Mouse (Mus musculus) frontal cortex, adult (tissue): ENCODE measurements at regions not wholly inside any gene's neighbourhood (a gene's known extent, or its start where the extent isn't known, plus 50 kb on each side); places are given as distances from the start of the nearest gene placed in this dataset.
A peak's percentile ranks its signal among the peaks of the same experiment; 100 is the strongest.

Source experiments
- ATAC-seq: cut with Nextera tagmentation; 2 replicates; pipeline ENCODE4 v1.9.2; 2017; ENCODE audit warnings: mild to moderate bottlenecking, moderate library complexity, mixed read lengths; ENCODE audit not compliant: low TSS enrichment

DNA sequence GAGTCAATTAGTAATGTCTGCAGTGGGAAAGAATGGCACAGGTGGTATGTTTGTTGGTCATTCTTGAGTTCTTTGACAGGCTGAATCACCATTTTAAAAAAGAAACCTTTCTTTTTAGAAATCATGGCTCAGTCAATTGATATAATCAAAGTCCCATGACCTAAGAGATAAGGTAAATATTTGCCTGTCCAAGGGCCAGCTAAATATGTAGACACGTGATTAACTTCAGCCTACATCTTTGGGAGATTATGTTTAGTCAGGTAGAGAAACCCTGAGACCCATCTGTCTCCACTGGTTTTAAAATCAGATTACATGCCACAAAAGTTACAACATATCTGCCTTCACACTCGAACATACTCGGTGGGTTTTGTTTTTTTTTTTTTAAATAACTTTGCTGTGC, 128.6 kb upstream of the Kazn start:
- ATAC-seq = no peak

DNA sequence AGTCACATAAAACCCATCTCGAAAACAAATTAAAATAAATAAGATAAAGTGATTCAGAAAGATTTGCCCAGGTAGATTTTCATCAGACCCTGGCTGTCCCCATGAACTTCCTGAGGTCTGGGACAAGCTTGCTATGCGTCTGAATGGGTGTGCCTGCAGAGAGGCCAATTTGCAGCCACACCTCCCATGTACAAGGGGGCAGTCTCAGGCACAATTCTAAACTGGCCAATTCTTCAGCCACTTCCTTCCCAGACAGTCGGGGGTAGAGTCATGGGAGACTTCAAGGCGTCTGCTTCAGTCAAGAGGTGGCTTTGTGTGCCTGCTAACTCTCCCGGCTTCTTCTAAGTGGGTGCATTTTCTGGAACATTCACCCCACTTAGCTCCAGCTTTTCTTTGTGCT, 122.9 kb upstream of the Kazn start:
- ATAC-seq = no peak

DNA sequence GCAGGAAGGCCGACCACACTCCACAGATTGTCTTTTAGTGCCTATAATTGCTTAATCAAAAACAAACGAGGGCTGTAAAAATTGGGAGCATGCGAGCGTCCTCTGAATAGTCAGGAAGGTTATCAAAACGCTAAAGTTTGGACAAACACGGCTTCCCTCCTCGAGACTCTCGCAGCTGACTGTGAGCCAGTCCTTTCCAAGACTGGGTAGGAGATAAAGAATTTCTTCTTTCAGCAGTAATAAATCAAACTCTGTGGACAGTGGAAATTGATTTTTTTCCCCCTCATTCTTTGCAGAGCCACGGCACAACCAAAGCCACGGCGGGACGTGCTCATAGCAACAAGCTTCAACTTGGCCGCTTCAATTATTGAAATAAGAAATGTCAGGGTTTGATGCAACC, 119.7 kb upstream of the Kazn start:
- ATAC-seq = no peak

DNA sequence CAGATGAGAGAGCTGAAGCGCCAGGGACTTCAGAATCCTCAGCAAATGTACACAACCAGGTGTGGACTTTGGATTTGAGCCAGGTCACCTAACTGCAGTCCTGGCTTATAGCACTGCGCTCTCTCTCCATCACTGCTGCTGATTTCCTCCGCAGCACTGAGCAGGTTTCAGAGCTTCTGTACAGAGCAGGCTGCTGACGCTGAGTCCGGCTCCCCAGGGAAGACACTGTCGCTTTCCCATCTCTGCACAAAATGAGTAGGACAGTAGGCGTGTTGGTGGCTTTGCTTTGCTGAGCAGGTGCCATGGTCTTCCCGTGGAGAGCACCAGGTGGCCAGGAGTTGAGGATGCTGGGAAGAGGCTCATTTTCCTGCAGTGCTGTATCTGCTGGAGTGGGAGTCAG, 116.2 kb upstream of the Kazn start:
- ATAC-seq = peak; percentile 41; the same call in 1 of the 2 replicates

DNA sequence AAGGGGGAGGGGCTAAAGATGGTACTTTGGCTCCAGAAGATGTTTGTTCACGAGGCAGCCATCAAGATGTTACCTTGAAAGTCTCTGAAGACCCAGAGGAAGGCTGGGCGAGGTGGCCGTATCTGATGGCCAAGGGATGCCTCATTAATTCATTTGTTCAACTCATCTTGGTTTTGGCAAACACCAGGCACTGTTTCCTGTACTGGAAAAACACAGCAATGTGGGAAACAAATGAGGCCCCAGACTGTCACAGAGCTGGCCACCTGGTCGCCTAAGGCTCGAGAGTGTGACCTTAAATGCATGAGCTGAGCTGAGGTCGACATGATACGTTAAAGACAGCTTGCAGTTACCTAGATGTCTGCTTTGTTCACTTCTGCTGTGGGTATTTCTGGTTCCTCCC, 114.3 kb upstream of the Kazn start:
- no peak for ATAC-seq

DNA sequence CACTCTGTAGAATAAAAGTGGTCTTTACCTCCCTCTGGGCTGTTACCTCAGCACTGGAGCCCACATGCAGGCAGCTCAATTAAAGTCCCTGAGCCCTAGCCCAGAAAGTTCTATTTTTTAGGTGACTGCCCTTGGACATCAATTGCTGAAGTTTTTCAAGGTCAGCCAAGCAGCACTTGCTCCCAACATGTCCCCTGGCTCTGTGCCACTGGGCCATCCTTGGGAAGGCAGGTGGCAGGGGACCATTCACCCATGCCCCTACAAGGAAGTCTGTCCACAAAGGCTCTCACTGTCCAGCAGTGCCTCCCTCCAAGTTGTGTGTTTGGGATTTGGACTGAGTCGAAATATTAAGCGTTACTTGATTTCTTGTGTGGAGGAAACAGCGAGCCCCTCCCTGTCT, 112.6 kb upstream of the Kazn start:
- no peak for ATAC-seq

DNA sequence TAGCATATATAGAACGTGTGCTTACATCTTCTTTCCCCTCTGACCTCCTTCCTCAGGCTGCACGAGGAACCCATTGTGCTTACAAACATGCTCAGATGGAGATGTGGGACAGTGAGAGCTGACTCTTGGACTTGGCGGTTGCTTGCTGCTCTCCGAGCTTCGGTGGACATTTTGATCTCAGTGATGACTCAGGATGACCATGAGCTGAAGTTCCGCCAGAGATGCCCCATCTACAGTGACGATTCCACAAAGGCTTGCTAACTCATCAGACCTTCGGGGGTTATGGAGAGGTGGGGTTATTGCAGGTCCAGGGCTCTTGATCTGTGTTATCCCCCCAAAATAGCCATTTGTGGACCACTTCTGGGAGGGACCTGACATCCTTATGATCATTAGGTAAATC, 111.8 kb upstream of the Kazn start:
- no peak for ATAC-seq

DNA sequence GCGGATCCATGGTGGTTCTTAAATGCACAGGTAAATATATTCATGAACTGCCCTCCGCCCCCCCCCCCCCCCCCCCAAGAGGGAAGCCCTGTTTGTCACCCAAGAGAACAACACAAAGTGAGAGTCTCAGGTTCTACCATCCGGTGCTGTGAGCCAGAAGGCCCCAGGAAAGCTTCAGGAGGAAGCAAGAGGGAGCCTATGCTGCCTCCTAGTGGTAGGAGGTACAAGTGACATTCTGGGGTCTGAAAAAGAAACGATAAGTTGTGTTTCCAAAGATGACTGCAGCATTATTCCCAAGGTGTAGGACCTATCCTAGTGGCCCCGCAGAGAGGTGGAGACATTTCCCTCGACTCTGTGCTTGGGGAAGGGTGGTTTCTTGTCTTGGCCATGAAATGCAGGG, 109.7 kb upstream of the Kazn start:
- ATAC-seq = no peak

DNA sequence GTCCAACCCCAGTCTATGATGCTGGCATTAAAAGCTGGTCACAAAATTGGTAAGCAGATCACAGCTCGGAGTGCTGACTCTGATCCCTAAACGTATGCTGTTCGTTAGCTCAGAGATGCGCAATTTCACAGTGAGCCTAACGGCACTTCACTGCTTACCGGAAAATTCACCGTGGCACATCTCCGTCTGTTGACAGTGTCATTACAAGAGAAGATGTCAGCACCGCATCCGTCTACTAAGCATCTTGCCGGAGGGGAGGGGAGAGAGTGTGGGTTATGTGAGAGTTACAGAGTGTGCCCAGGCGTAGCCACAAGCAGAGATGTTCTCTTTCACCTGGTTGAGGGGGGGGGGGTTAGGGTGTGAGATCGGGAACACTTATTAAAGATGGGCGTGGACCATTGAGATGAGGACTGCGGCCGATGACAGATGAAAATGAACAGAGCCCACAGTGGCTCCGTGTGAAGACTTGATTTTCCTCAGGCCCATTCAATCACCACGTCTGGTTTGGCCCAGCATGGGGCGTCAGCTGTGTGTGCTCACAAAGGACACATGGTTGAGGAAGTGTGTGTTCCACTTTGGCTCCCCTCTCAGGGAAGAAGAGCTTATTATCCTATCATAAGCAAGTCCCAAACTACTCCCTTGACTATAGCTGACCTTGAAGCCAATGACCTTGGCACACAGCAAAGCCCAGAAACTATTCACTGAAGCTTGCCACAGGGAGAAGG, 103.4 kb upstream of the Kazn start:
- no peak for ATAC-seq

DNA sequence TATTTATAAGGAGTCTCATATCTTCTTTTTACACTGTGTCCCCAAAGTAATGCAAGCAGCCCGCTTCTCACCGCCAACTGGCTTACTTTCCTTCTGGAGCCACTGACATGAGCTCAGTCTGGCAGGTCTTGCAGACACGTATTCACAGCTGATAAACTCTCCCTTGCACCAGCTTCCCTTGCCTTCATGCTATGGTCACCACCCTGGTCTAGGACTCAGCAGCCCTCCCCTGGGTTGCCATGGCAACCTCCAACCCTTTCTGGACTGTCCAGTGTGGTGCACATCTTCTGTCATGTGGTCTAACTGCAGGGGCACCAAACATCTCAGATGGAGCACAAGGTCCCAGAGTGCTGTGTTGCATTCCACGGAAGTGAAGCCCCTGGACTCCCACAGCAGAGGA, 102.1 kb upstream of the Kazn start:
- no peak; the same call in 1 of the 2 replicates for ATAC-seq

DNA sequence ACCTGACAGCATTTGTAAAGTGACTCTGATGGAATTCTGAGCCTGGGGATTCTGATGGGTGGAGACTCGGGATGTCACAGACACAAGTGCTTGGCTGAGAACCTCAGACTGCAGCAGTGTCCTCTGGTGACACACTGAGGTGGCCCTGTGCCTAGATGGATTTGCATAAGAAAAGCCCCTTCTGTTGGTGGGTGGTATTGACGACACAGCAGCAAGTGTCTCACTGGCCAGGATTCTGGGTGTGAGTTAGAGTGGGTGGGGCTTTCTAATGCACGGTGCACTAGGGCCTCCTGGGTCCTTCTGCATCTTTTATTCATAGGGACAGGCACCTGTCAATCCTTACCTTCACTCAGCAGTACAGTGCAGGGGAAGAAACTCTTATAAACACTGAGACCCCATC, 100.9 kb upstream of the Kazn start:
- no peak for ATAC-seq

DNA sequence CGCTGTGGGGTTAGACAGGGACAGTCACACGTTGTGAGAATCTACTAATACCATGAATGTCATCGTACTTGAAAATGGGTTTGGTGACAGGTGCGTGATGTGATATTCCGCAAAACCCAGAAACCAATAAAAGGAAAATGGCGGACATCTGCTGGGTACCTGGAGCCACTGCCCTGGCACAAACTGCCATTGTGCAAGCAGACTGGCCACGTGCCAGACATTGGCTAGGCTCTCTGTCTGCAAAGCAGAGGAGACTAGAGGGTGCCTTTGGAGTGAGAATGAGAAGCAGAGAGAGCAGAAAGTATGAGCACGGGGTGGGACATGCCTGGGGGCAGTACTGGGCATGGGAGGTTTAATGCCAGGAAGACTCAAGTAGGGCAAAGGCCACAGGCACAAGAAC, 98.5 kb upstream of the Kazn start:
- no peak for ATAC-seq

DNA sequence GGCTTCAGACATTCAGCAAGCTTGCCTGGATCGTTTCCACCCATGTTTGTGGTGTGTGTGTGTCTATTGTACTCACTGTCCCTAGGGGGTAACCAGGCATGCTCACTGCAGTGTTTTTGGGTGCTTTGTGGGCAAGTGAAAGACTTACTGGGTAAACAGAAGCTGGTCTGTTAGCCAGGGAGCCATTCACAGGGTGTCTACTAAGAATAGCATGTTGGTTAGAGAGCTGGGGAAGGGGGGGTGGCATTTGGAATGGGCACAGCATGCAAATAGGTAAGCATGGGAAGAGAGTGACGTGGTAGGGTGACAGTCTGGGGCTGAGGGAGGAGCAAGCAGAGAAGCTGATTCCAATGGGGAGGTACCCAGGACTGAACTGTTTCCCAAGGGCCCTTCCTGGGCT, 97.7 kb upstream of the Kazn start:
- ATAC-seq = 0 out of 2 replicates have a peak, but pooled peaks have one; percentile 50

DNA sequence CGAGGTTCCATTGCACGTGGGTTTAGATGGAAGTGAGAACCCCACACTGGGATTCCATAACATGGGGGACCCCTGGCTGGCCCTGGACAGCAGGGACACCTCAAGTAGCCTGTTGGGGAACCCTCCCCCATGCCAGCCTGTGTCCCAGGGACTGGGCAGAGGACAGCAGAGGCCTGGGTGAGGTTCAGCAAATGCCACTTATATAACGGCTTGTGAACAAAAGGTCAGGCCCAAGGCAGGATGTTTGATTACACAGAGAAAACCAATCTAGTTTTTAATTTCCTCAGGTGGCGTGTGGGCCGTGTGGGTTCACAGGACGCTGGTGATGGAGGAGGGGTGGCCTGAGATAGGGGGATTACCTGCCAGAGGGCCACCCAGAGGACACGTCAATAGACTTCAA, 94.9 kb upstream of the Kazn start:
- no peak for ATAC-seq

DNA sequence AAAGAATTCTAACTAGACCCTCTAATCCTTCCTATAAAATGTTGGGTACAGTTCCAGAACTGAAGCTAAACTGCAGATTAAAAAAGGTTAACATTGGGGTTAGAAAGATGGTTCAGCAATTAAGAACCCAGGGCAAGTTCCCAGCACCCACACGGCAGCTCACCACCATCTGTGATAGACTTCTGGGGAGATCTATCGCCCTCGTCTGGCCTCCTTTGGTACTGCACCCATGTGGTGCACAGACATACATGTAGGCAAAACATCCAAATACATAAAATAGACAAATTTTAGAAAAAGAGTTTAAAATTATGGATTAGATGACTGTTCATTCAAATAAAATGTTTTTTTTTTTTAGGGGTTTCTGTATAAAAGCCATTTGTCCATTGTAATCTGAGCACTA, 91.4 kb upstream of the Kazn start:
- no peak for ATAC-seq

DNA sequence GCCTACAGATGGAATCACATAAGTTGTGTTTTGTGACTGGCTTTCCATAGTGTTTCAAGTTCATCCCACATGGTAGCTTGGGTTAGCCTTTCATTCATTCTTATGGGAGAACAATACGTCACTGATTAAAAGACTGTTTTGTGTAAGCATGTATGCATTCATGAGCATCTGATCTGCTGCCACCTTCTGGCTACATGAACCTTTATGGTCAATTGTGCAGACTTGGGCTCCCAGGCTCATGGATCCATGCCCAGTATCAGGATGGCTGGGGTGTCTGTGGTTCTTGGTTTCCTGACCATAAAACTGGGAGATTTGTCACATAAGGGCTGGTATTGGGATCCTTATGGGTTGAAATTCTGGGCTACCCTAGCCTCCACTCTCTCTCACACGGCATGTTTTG, 90.4 kb upstream of the Kazn start:
- ATAC-seq = no peak

DNA sequence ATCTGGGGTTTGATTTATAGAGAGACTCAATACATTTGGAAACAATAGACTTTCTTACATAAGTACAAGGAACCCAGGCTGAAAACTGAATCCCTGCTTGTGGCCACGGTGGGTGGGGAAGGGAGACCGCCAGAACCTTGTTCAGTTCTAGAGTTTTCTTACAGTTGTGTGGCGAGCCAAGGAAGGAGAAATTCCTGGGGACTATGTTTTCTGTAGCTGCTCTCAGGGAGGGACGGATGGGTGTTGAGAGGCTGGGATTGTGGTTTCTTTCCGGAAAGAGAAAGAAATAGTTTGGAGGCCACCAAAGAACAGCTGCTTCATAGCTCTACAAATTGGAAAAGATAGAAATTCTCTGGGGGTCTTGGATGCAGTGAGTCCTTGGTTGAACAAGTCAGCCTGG, 87.3 kb upstream of the Kazn start:
- ATAC-seq = no peak

DNA sequence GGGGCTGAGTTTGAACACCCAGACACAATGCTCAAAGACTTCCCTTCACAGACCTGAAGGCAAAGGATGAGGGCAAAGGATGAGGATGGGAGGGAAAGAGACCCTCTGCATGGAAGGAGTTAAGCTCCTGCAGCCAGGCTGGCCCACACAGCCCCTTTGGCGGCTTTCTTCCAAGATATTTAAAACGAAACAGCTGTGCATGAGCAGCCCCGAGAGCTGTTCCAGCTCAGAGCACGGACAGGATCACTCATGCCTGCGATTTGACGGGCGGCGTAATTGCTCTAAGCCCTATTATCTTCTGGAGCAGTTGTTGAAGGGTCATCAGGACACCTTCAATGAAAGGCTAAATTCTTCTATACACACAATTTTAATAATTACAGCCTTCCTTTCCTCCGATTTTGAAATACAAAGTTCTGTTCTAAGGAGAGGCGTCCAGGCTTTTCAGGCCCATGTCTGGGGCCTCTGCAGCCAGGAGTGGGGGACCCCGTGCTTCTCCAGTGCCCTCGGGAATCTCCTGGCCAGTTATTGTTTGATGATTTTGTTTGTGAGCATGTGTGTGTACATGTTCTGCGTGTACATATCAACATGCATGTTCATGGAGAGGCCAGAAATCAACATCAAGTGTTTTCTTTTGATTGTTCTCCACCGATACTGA, 82.1 kb upstream of the Kazn start:
- ATAC-seq = no peak

DNA sequence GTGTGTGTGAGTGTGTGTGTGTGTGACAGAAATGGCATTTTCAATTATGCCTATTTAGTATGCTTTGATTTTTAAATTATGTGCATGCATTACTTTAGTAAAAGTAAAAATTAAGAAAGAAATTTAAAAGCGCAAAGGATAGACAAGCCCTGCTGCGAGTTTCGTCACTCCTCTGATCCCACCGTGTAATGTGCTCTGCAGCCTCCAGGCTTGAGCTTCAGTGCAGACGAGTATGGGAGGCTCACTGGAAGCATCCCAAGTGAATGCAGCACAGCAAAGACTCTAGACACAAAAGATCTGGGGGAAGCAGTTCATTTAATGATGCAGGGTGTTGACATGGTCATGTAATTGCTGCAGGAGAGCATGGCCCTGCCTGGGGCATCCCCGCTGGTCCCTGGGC, 71.1 kb upstream of the Kazn start:
- ATAC-seq = peak; percentile 62; the same call in 1 of the 2 replicates

DNA sequence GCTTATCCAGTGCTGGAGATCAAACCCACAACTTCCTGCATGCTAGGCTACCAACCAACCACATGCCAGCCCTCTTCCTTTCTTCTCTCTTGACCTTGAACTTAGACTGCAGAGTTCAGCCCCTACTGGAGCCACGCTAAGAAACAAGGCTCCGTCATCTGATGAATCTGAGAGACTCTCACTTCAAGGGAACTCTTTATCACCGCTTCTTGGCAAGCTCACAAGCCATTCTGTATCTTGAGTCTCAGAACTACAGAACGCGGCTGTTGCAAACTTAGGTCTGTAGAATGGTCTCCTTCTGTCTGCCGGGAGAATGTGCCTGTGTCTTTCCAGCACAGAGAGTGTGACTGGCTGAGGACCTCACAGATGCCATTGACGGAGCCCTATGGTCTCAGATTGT, 69.1 kb upstream of the Kazn start:
- 0 out of 2 replicates have a peak, but pooled peaks have one; percentile 31 for ATAC-seq

DNA sequence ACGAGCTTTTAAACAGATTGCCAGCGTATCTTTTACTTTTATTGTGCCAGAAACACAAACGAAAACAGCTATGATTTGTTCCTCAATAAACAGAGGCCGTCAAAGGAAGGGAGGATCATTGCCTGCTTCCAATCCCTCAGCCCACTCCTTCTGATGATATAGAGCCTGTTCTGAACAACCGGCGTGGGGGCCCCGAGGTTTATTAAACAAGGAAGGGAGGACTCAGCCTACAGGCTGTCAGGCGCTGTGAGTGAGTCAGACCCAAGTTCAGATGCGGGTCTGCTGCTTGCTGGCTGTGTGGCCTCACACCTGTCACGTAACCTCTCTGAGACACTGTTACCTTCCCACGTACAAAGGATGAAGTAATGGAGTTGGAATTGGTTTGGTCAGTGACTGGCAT, 68.1 kb upstream of the Kazn start:
- ATAC-seq = no peak

DNA sequence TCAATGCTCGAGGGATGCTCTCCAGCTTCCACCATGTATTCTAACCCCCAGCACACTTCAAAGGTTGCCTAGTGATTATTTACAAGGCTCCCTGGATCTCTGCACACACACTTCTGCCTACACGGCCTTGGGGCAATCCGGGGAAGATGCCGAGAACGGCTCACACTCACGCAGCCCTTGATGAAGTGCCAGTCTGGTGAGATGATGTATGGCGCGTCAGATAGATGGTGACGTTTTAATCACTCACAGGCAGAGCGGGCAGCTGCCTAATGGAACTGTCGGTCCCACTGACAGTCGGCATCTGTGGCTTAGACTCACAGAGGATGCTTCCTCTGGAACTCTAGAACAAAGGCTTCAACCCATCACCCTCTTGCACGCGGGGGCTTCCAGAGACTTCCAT, 66.9 kb upstream of the Kazn start:
- no peak for ATAC-seq

DNA sequence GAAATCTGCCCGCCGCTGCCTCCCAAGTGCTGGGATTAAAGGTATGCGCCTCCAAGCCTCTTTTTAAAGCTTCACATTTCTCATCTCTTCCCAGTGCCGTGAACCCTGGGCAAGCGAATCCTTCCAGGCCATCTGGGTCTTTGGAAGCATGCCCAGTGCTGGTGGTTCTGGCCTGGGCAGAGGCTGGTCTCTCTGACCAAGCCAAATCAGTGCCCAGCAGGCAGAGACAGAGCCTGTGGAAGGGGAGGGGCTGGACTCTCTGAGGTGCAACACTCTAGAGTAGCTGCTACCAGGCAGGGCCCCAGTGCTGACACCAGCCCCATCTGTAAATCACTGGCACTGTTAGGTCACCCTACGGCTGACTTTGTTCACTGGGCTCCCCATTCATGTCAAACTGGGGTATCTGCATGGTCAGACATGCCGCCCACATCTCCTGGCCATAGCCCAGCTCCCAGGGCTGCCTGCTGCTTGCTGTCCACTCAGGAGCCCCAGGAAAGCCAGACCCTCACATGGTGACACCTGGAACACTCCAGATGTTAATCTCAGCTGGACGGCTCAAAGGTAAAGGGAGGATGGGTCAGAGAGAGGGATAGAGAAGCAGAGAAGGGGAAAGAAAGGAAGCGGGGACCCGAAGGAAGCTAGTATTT, 64.3 kb upstream of the Kazn start:
- ATAC-seq = no peak
